Mouse (Mus musculus) bone marrow macrophage, adult 2 months (primary cell): ENCODE measurements around the gene Ppp1cc.

Source experiments
- CTCF ChIP-seq: IDR thresholded peaks from 2 replicates; pipeline ENCODE4 v1.5.1; 2012; ENCODE audit warnings: low read depth, mild to moderate bottlenecking, low read length, moderate library complexity
- POLR2A ChIP-seq: IDR thresholded peaks from 2 replicates; pipeline ENCODE4 v1.6.1; 2012; ENCODE audit warnings: mild to moderate bottlenecking, low read depth, low read length, borderline replicate concordance

- TF ChIP-seq POLR2A (no peak), CTCF (no peak)
Measured at GRCm38 (mm10) chr5:122140723-122141122, 17.4 kb upstream of the Ppp1cc start, which contains the start of gene Ccdc63.
